In genomic region chr7:97019303-97019702, GRCm38 (mm10) we compare ENCODE assay signal across 29 mouse cellular contexts.
DNase-seq lines count a peak whose midpoint lies in the region; ATAC-seq and TF ChIP-seq lines count a peak whose summit lies in the region.
"Had no signal": no experiment of that assay in that cellular context is flagged by ENCODE, and none has a peak within 500 bp of the region (broad histone marks: within the 10 kb centered on the region; RNA-seq: fewer than 3 reads in every experiment).

No protein-coding gene starts in this region.

- H3K4me1 ChIP-seq in forebrain, embryonic 14.5 days (ENCODE audit: control insufficient read depth, insufficient read depth, low read length), result no peaks in the 10 kb centered on the region
- H3K4me1 ChIP-seq in forebrain, embryonic 11.5 days (replicated peaks; ENCODE audit: control insufficient read depth, insufficient read depth, low read length), result no peaks in the 10 kb centered on the region
- H3K4me1 ChIP-seq in hindbrain, embryonic 13.5 days (replicated peaks), result peaks cover 9% of the 10 kb centered on the region; the same call in 1 of the 2 replicates
- no peaks in the 10 kb centered on the region for H3K4me1 ChIP-seq in hindbrain, embryonic 14.5 days (replicated peaks; ENCODE audit: control insufficient read depth, insufficient read depth, low read length)
- no peaks in the 10 kb centered on the region for H3K4me1 ChIP-seq in MEL (ENCODE audit: control insufficient read depth in 1 of 2, insufficient read depth in 2 of 2, low read length in 2 of 2)
- H3K4me1 ChIP-seq: forebrain, embryonic 15.5 days; hindbrain, embryonic 10.5 days; kidney, embryonic 15.5 days; limb, embryonic 13.5 days; midbrain, embryonic 12.5 days had no signal

- no peak overlapping the region for H3K4me3 ChIP-seq in forebrain, embryonic 14.5 days (ENCODE audit: low read depth, low read length)
- H3K4me3 ChIP-seq in forebrain, embryonic 11.5 days (ENCODE audit: low read depth, low read length), result no peak overlapping the region
- no peak overlapping the region for H3K4me3 ChIP-seq in hindbrain, embryonic 13.5 days
- no peak overlapping the region for H3K4me3 ChIP-seq in hindbrain, embryonic 14.5 days (replicated peaks; ENCODE audit: low read length)
- H3K4me3 ChIP-seq in MEL (ENCODE audit: control insufficient read depth in 1 of 2, insufficient read depth in 1 of 2, low read depth in 2 of 2, low read length in 2 of 2) (no peak overlapping the region), macrophage (ENCODE audit: inconsistent target) (no peak overlapping the region)
- H3K4me3 ChIP-seq: erythroblast, embryonic 14.5 days; forebrain, embryonic 15.5 days; hindbrain, embryonic 10.5 days; kidney, embryonic 15.5 days; layer of hippocampus, adult 2 months; limb, embryonic 13.5 days; midbrain, embryonic 12.5 days had no signal

- TF ChIP-seq RAD21 in MEL (IDR thresholded peaks at IDR 0.05; ENCODE audit: low read depth, low read length), result no peak

- no peak for TF ChIP-seq CTCF in MEL (IDR thresholded peaks at IDR 0.05 in 2 of 3, conservative IDR thresholded peaks at IDR 0.05 in 1 of 3; ENCODE audit: control insufficient read depth in 1 of 3, insufficient read depth in 1 of 3, low read depth in 2 of 3, low read length in 3 of 3, poor library complexity in 1 of 3, severe bottlenecking in 1 of 3)

- TF ChIP-seq POLR2A in MEL (IDR thresholded peaks at IDR 0.05; ENCODE audit: control insufficient read depth in 1 of 2, insufficient read depth in 1 of 2, low read depth in 1 of 2, low read length in 2 of 2, poor library complexity in 1 of 2), result no peak

- no peak overlapping the region for H3K4me2 ChIP-seq in forebrain, embryonic 14.5 days (ENCODE audit: low read length)
- H3K4me2 ChIP-seq in forebrain, embryonic 11.5 days (ENCODE audit: low read depth, low read length, severe bottlenecking), result no peak overlapping the region
- no peak overlapping the region for H3K4me2 ChIP-seq in hindbrain, embryonic 13.5 days
- H3K4me2 ChIP-seq in hindbrain, embryonic 14.5 days (replicated peaks), result no peak overlapping the region
- H3K4me2 ChIP-seq: forebrain, embryonic 15.5 days; kidney, embryonic 15.5 days; limb, embryonic 13.5 days; liver, embryonic 11.5 days; midbrain, embryonic 12.5 days had no signal

- H3K27me3 ChIP-seq in forebrain, embryonic 14.5 days (replicated peaks; ENCODE audit: control insufficient read depth, insufficient read depth, low read length), result no peaks in the 10 kb centered on the region
- no peaks in the 10 kb centered on the region for H3K27me3 ChIP-seq in forebrain, embryonic 11.5 days (ENCODE audit: control insufficient read depth, insufficient read depth, low read length)
- H3K27me3 ChIP-seq in hindbrain, embryonic 13.5 days, result no peaks in the 10 kb centered on the region
- H3K27me3 ChIP-seq in hindbrain, embryonic 14.5 days (ENCODE audit: control insufficient read depth, insufficient read depth, low read length), result no peaks in the 10 kb centered on the region
- no peaks in the 10 kb centered on the region for H3K27me3 ChIP-seq in MEL (ENCODE audit: control insufficient read depth in 1 of 2, insufficient read depth in 2 of 2, low read length in 2 of 2)
- H3K27me3 ChIP-seq: forebrain, embryonic 15.5 days; kidney, embryonic 15.5 days; limb, embryonic 13.5 days; midbrain, embryonic 12.5 days; Patski had no signal

- TF ChIP-seq EP300 in MEL (IDR thresholded peaks at IDR 0.05; ENCODE audit: low read depth in 1 of 2, low read length in 2 of 2), result no peak

- H3K79me2 ChIP-seq in MEL (ENCODE audit: control insufficient read depth, insufficient read depth, low read length, poor library complexity), result no peaks in the 10 kb centered on the region
- H3K79me2 ChIP-seq in macrophage (ENCODE audit: inconsistent target), result no peaks in the 10 kb centered on the region

- peak; percentile 42; the same call in 1 of the 2 replicates for ATAC-seq in forebrain, embryonic 14.5 days
- no peak for ATAC-seq in forebrain, embryonic 11.5 days (replicated peaks; ENCODE audit: low FRiP score)
- peak; percentile 65; the same call in 1 of the 2 replicates for ATAC-seq in hindbrain, embryonic 13.5 days (ENCODE audit: low FRiP score)
- ATAC-seq in hindbrain, embryonic 14.5 days (ENCODE audit: low FRiP score), result no peak
- ATAC-seq: forebrain, embryonic 15.5 days; lung, postnatal 0 days; Patski had no signal

- no peak overlapping the region for H3K9ac ChIP-seq in forebrain, embryonic 14.5 days (ENCODE audit: low read length)
- H3K9ac ChIP-seq in forebrain, embryonic 11.5 days (ENCODE audit: low read length), result no peak overlapping the region
- no peak overlapping the region for H3K9ac ChIP-seq in hindbrain, embryonic 13.5 days
- H3K9ac ChIP-seq in hindbrain, embryonic 14.5 days, result no peak overlapping the region
- no peak overlapping the region for H3K9ac ChIP-seq in MEL (ENCODE audit: control insufficient read depth, low read depth, low read length, poor library complexity, severe bottlenecking)
- H3K9ac ChIP-seq: forebrain, embryonic 15.5 days; kidney, embryonic 15.5 days; limb, embryonic 13.5 days; midbrain, embryonic 12.5 days had no signal

- WGBS in forebrain, embryonic 14.5 days, result 74% methylated on average over 1 of the region's 1 CpGs
- WGBS in forebrain, embryonic 11.5 days, result 98% methylated on average over 1 of the region's 1 CpGs
- WGBS in hindbrain, embryonic 13.5 days, result 35% methylated on average over 1 of the region's 1 CpGs
- 34% methylated on average over 1 of the region's 1 CpGs for WGBS in hindbrain, embryonic 14.5 days
- 100% methylated on average over 1 of the region's 1 CpGs for WGBS in macrophage (ENCODE audit: missing documents)

- no peak overlapping the region for H3K27ac ChIP-seq in forebrain, embryonic 14.5 days (ENCODE audit: low read depth, low read length)
- H3K27ac ChIP-seq in forebrain, embryonic 11.5 days (ENCODE audit: low read depth, low read length), result no peak overlapping the region
- 0 out of 2 replicates have a peak overlapping the region, but pooled peaks have one; percentile 18 for H3K27ac ChIP-seq in hindbrain, embryonic 13.5 days
- H3K27ac ChIP-seq in hindbrain, embryonic 14.5 days, result no peak overlapping the region
- no peak overlapping the region for H3K27ac ChIP-seq in MEL (ENCODE audit: control insufficient read depth, low read depth, low read length)
- H3K27ac ChIP-seq in macrophage, result peak overlapping the region; percentile 65
- H3K27ac ChIP-seq: forebrain, embryonic 15.5 days; hindbrain, embryonic 10.5 days; kidney, embryonic 15.5 days; layer of hippocampus, adult 2 months; limb, embryonic 13.5 days; midbrain, embryonic 12.5 days; stomach, postnatal 0 days had no signal

- no peaks in the 10 kb centered on the region for H3K9me3 ChIP-seq in forebrain, embryonic 14.5 days (replicated peaks; ENCODE audit: control insufficient read depth, low read length)
- no peaks in the 10 kb centered on the region for H3K9me3 ChIP-seq in forebrain, embryonic 11.5 days (ENCODE audit: control insufficient read depth, low read length)
- no peaks in the 10 kb centered on the region; the same call in 1 of the 2 replicates for H3K9me3 ChIP-seq in hindbrain, embryonic 13.5 days
- H3K9me3 ChIP-seq in hindbrain, embryonic 14.5 days (ENCODE audit: control insufficient read depth, low read length), result no peaks in the 10 kb centered on the region
- no peaks in the 10 kb centered on the region for H3K9me3 ChIP-seq in MEL (replicated peaks; ENCODE audit: insufficient read depth, low read length)
- H3K9me3 ChIP-seq: forebrain, embryonic 15.5 days had no signal

- DNase-seq in forebrain, embryonic 14.5 days (ENCODE audit: low spot score), result peak; percentile 27
- no peak for DNase-seq in forebrain, embryonic 11.5 days (ENCODE audit: low spot score)
- DNase-seq in hindbrain, embryonic 14.5 days (ENCODE audit: low spot score), result no peak
- peak; percentile 13 for DNase-seq in MEL (ENCODE audit: low read depth, low spot score)
- DNase-seq in right cerebral cortex, postnatal 10 days (ENCODE audit: low spot score in 2 of 2), result no peak
- no peak for DNase-seq in testis, postnatal 10 days (ENCODE audit: low spot score)
- DNase-seq: adrenal gland, postnatal 10 days; cerebellum, adult 2 months; cerebellum, postnatal 14 days; heart, postnatal 14 days; kidney, adult 18-20 months; kidney, postnatal 25 days; right cerebral cortex, adult 18-20 months; right cerebral cortex, postnatal 4 days; thymus, adult 2 months; thymus, postnatal 36 days had no signal

- H3K36me3 ChIP-seq in forebrain, embryonic 14.5 days (ENCODE audit: control insufficient read depth, insufficient read depth, low read length), result no peaks in the 10 kb centered on the region
- no peaks in the 10 kb centered on the region for H3K36me3 ChIP-seq in forebrain, embryonic 11.5 days (ENCODE audit: control insufficient read depth, insufficient read depth, low read length)
- H3K36me3 ChIP-seq in hindbrain, embryonic 13.5 days, result no peaks in the 10 kb centered on the region
- H3K36me3 ChIP-seq in hindbrain, embryonic 14.5 days (replicated peaks; ENCODE audit: control insufficient read depth, insufficient read depth), result no peaks in the 10 kb centered on the region
- H3K36me3 ChIP-seq in MEL (ENCODE audit: control insufficient read depth in 1 of 2, insufficient read depth in 2 of 2, low read length in 2 of 2), result no peaks in the 10 kb centered on the region; a peak in 1 of 4 replicates
- no peaks in the 10 kb centered on the region for H3K36me3 ChIP-seq in macrophage (ENCODE audit: inconsistent target)
- H3K36me3 ChIP-seq: forebrain, embryonic 15.5 days; midbrain, embryonic 12.5 days had no signal

TF ChIP-seq in MEL, 35 proteins besides CTCF, POLR2A, EP300 and RAD21 (continues in another document):
- TF ChIP-seq BHLHE40 (IDR thresholded peaks at IDR 0.05; ENCODE audit: borderline replicate concordance, low read depth, low read length) (no peak), MXI1 (IDR thresholded peaks at IDR 0.05; ENCODE audit: low read depth, low read length) (no peak), MYC (IDR thresholded peaks at IDR 0.05; ENCODE audit: low read depth, low read length) (no peak), ETS1 (IDR thresholded peaks at IDR 0.05; ENCODE audit: low read depth, low read length) (peak; percentile 43; the same call in 1 of the 2 replicates), POLR2AphosphoS2 (IDR thresholded peaks at IDR 0.05; ENCODE audit: low read length) (no peak), HCFC1 (IDR thresholded peaks at IDR 0.05; ENCODE audit: low read depth, low read length) (no peak), ZC3H11A (IDR thresholded peaks at IDR 0.05; ENCODE audit: low read depth, low read length) (no peak), TAL1 (IDR thresholded peaks at IDR 0.05; ENCODE audit: low read length) (no peak), USF1 (IDR thresholded peaks at IDR 0.05; ENCODE audit: low read depth, low read length) (no peak), ELF1 (IDR thresholded peaks at IDR 0.05; ENCODE audit: low read depth, low read length) (no peak), SMC3 (IDR thresholded peaks at IDR 0.05; ENCODE audit: low read depth, low read length) (no peak), TCF12 (IDR thresholded peaks at IDR 0.05; ENCODE audit: low read depth, low read length) (no peak), GABPA (IDR thresholded peaks at IDR 0.05; ENCODE audit: low read depth, low read length) (no peak), ZNF384 (IDR thresholded peaks at IDR 0.05; ENCODE audit: low read depth, low read length) (no peak), UBTF (IDR thresholded peaks at IDR 0.05; ENCODE audit: borderline replicate concordance, insufficient read depth, low read depth, low read length) (no peak)

Comparison
In these comparisons a context has a peak if more than half of its experiments do, and no peak if none do; other contexts are left out.
1. ATAC-seq: peak in forebrain, embryonic 14.5 days (single experiment) and hindbrain, embryonic 13.5 days (single experiment); none in forebrain, embryonic 11.5 days (single experiment) and hindbrain, embryonic 14.5 days (single experiment).
2. DNase-seq: peak in forebrain, embryonic 14.5 days (single experiment) and MEL (single experiment); none in forebrain, embryonic 11.5 days (single experiment), hindbrain, embryonic 14.5 days (single experiment), right cerebral cortex, postnatal 10 days (0 of 2) and testis, postnatal 10 days (single experiment).
3. H3K27ac ChIP-seq: peak in hindbrain, embryonic 13.5 days (single experiment) and macrophage (single experiment); none in forebrain, embryonic 14.5 days (single experiment), forebrain, embryonic 11.5 days (single experiment), hindbrain, embryonic 14.5 days (single experiment) and MEL (single experiment).